9 mouse cellular contexts compared by ENCODE assay signal in the genomic region with DNA sequence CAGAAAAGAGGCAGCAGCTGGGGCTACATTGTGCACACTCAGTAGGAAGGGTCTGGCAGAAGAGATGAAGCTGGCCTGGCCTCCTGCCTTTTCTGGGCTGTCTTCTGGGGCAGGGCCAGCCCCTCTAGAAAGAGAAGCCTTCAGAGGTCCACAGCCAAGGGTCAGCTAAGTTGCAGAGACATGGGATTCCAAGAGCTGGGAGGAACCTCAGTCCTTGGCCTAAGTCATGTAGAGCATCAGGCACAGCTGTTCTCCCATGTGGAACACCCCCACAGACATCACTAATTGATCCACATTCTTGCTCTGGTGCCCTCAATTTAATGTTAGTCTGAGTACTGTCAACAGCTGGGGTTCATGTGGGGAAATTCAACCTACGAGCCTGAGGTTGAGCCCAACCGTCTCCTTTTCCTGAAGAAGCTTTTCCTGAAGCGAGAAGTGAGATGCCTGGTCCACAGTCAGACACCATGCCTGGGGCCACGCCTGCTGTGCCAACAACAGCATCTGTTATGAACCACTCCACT. TPM values are rescaled to one million over a fixed set of nuclear protein-coding genes. Genes with fewer than 3 reads are reported as not detected.
DNase-seq lines count a peak whose midpoint lies in the region; ATAC-seq and TF ChIP-seq lines count a peak whose summit lies in the region.
"Had no signal": no experiment of that assay in that cellular context is flagged by ENCODE, and none has a peak within 500 bp of the region (broad histone marks: within the 10 kb centered on the region; RNA-seq: fewer than 3 reads in every experiment).

No protein-coding gene starts in this region.

- intact Hi-C loops in gastrocnemius, postnatal 36 days (cut with DNase I) = no loop called here

- no peaks in the 10 kb centered on the region for H3K9me3 ChIP-seq in liver, embryonic 12.5 days (replicated peaks)
- no peaks in the 10 kb centered on the region for H3K9me3 ChIP-seq in kidney, embryonic 15.5 days (replicated peaks)
- H3K9me3 ChIP-seq: embryonic facial prominence, embryonic 13.5 days had no signal

- peaks cover 69% of the 10 kb centered on the region for H3K4me1 ChIP-seq in liver, embryonic 12.5 days
- peaks cover 51% of the 10 kb centered on the region for H3K4me1 ChIP-seq in kidney, embryonic 15.5 days

- no peak overlapping the region for H3ac ChIP-seq in myocyte (ENCODE audit: control insufficient read depth, insufficient read length)

- ATAC-seq in liver, embryonic 12.5 days = no peak
- peak; percentile 31; the same call in 1 of the 2 replicates for ATAC-seq in kidney, embryonic 15.5 days (replicated peaks; ENCODE audit: low FRiP score)
- ATAC-seq in activated CD4-positive, CD25-positive, alpha-beta regulatory T cell, adult 4 months = no peak
- ATAC-seq in erythroblast, adult 5-6 weeks (replicated peaks; ENCODE audit: low FRiP score, poor library complexity, severe bottlenecking) = no peak

- 60% methylated on average over 4 of the region's 4 CpGs for WGBS in liver, embryonic 12.5 days (ENCODE audit: insufficient replicate concordance)
- WGBS in kidney, embryonic 15.5 days = 57% methylated on average over 4 of the region's 4 CpGs

- peaks cover 33% of the 10 kb centered on the region for H3K79me2 ChIP-seq in myocyte (ENCODE audit: control insufficient read depth, insufficient read depth)

- H3K27ac ChIP-seq in liver, embryonic 12.5 days = peak overlapping the region; percentile 20; the same call in 1 of the 2 replicates
- peak overlapping the region; percentile 52; the same call in 1 of the 2 replicates for H3K27ac ChIP-seq in kidney, embryonic 15.5 days
- H3K27ac ChIP-seq: embryonic facial prominence, embryonic 13.5 days had no signal

- H3K27me3 ChIP-seq in liver, embryonic 12.5 days (replicated peaks) = no peaks in the 10 kb centered on the region
- no peaks in the 10 kb centered on the region for H3K27me3 ChIP-seq in kidney, embryonic 15.5 days
- no peaks in the 10 kb centered on the region for H3K27me3 ChIP-seq in myocyte (ENCODE audit: control insufficient read depth, insufficient read depth, insufficient read length)
- H3K27me3 ChIP-seq: embryonic facial prominence, embryonic 13.5 days had no signal

- no peak for TF ChIP-seq POLR2A in myocyte (IDR thresholded peaks at IDR 0.05; ENCODE audit: insufficient read length, low read depth)

- H3K4me3 ChIP-seq in liver, embryonic 12.5 days = no peak overlapping the region
- H3K4me3 ChIP-seq in kidney, embryonic 15.5 days (replicated peaks) = no peak overlapping the region
- no peak overlapping the region for H3K4me3 ChIP-seq in myocyte
- H3K4me3 ChIP-seq: embryonic facial prominence, embryonic 13.5 days had no signal

- no peak overlapping the region for H3K9ac ChIP-seq in liver, embryonic 12.5 days
- no peak overlapping the region for H3K9ac ChIP-seq in kidney, embryonic 15.5 days
- H3K9ac ChIP-seq: embryonic facial prominence, embryonic 13.5 days had no signal

- no peak overlapping the region for H3K4me2 ChIP-seq in liver, embryonic 12.5 days
- no peak overlapping the region for H3K4me2 ChIP-seq in kidney, embryonic 15.5 days
- peak overlapping the region; percentile 14 for H3K4me2 ChIP-seq in myocyte (ENCODE audit: low read depth)
- H3K4me2 ChIP-seq: embryonic facial prominence, embryonic 13.5 days had no signal

- no peaks in the 10 kb centered on the region for H3K36me3 ChIP-seq in liver, embryonic 12.5 days
- H3K36me3 ChIP-seq in kidney, embryonic 15.5 days = no peaks in the 10 kb centered on the region
- H3K36me3 ChIP-seq in myocyte (ENCODE audit: control insufficient read depth, insufficient read depth) = no peaks in the 10 kb centered on the region
- H3K36me3 ChIP-seq: embryonic facial prominence, embryonic 13.5 days had no signal

- no peak for DNase-seq in liver
- peak; percentile 70 to 71 for DNase-seq in gastrocnemius, postnatal 36 days
- DNase-seq in layer of hippocampus, postnatal 10 days (ENCODE audit: low spot score in 2 of 2) = no peak

TF ChIP-seq in myocyte, 11 proteins besides CTCF, POLR2A, EP300 and RAD21:
- TF ChIP-seq USF1 (IDR thresholded peaks at IDR 0.05; ENCODE audit: low read depth) = no peak
- no peak for TF ChIP-seq MAX (IDR thresholded peaks at IDR 0.05; ENCODE audit: low read depth)
- TF ChIP-seq TCF3 (IDR thresholded peaks at IDR 0.05; ENCODE audit: insufficient read length, low read depth) = peak; percentile 75
- no peak for TF ChIP-seq E2F4 (IDR thresholded peaks at IDR 0.05; ENCODE audit: insufficient read depth)
- no peak for TF ChIP-seq CEBPB (IDR thresholded peaks at IDR 0.05; ENCODE audit: insufficient read depth, poor library complexity, severe bottlenecking)
- TF ChIP-seq REST (IDR thresholded peaks at IDR 0.05; ENCODE audit: insufficient read depth, insufficient read length) = no peak
- no peak for TF ChIP-seq SRF (IDR thresholded peaks at IDR 0.05; ENCODE audit: control insufficient read depth, insufficient read length, low read depth)
- peak; percentile 58 to 90 (median 85) for TF ChIP-seq MYOD1 (IDR thresholded peaks at IDR 0.05; ENCODE audit: control insufficient read depth in 1 of 3, insufficient read length in 2 of 3, low read depth in 2 of 3)
- peak; percentile 64 for TF ChIP-seq TCF12 (IDR thresholded peaks at IDR 0.05; ENCODE audit: insufficient read depth, poor library complexity, severe bottlenecking)
- TF ChIP-seq POLR2AphosphoS2 (IDR thresholded peaks at IDR 0.05; ENCODE audit: insufficient read length, low read depth) = peak; percentile 26
- TF ChIP-seq MYOG (IDR thresholded peaks at IDR 0.05; ENCODE audit: control insufficient read depth in 1 of 3, insufficient read depth in 1 of 3, insufficient read length in 2 of 3, low read depth in 2 of 3) = peak; percentile 2 to 72 (median 65)

RNA-seq across cellular contexts. Expression of a gene that starts 20.0 kb away (rescaled TPM):
- 5.8 and 10.3 TPM in 2 replicates for polyA plus RNA-seq in liver, embryonic 12.5 days (2016; fragmentation: Nextera tagmentation; extraction: Ambion mirVana)
- total RNA-seq in gastrocnemius, postnatal 36 days (2021) = 1 to 10 TPM; 6.7 to 7.9 TPM
- 10.0 and 10.5 TPM in 2 replicates for polyA plus RNA-seq in kidney, embryonic 15.5 days (2015; fragmentation: Nextera tagmentation; extraction: Ambion mirVana)
- polyA plus RNA-seq in myocyte (2012; fragmentation: generic; extraction: Trizol) = 23.4 TPM
- polyA plus RNA-seq in activated CD4-positive, CD25-positive, alpha-beta regulatory T cell, adult 4 months (2017; shearing (Covaris generic)) = 10 to 100 TPM; 41.7 to 60.6 TPM
- total RNA-seq in erythroblast, adult 5-6 weeks (2015; ENCODE audit: low replicate concordance) = 42.0 and 48.8 TPM in 2 replicates
- 30.0 and 33.7 TPM in 2 replicates for total RNA-seq in erythroblast, adult 5-6 weeks (2017; ENCODE audit: low replicate concordance)
- 1 to 10 TPM; 3.5 to 3.8 TPM for total RNA-seq in layer of hippocampus, postnatal 10 days (2021)

Comparison
In these comparisons a context has a peak if more than half of its experiments do, and no peak if none do; other contexts are left out.
1. DNase-seq: peak in gastrocnemius, postnatal 36 days (2 of 2); none in liver (single experiment) and layer of hippocampus, postnatal 10 days (0 of 2).